Mouse (Mus musculus) CH12.LX (cell line): ENCODE measurements around the gene Ccdc185. TPM values are rescaled to one million over a fixed set of nuclear protein-coding genes. Genes with fewer than 3 reads are reported as not detected.

Source experiments
- DNase-seq: peaks from one replicate; pipeline ENCODE4 v3.0.0-alpha.2; 2013; ENCODE audit errors: extremely low read depth
- H3K27ac ChIP-seq: 2 replicates; pipeline ENCODE4 v1.5.1; 2012; ENCODE audit warnings: low read depth, mild to moderate bottlenecking, control low read depth, moderate library complexity; ENCODE audit not compliant: insufficient read depth
- H3K27me3 ChIP-seq: replicated peaks from 2 replicates; pipeline ENCODE3; 2012; ENCODE audit warnings: inconsistent platforms
- H3K36me3 ChIP-seq, 2 experiments: replicated peaks in 1 of 2; 2 replicates each; pipeline versions ENCODE3 to v1.6.1; 2012; ENCODE audit warnings: inconsistent platforms in 1 of 2, low read length in 1 of 2, mild to moderate bottlenecking in 1 of 2, mixed read lengths in 1 of 2, moderate library complexity in 1 of 2; ENCODE audit not compliant: control insufficient read depth in 1 of 2, insufficient read depth in 1 of 2
- H3K4me1 ChIP-seq, 2 experiments: 2 replicates each; pipeline ENCODE4 v1.6.1; 2012; ENCODE audit warnings: inconsistent platforms in 1 of 2, moderate library complexity in 1 of 2; ENCODE audit not compliant: insufficient read depth in 2 of 2, control insufficient read depth in 1 of 2
- H3K4me2 ChIP-seq: 2 replicates; pipeline ENCODE4 v1.6.1; 2012; ENCODE audit warnings: low read depth, mild to moderate bottlenecking, control low read depth; ENCODE audit not compliant: poor library complexity, insufficient read depth, severe bottlenecking
- H3K4me3 ChIP-seq, 3 experiments: fragments of 150-350 bp in 1 of 3; sonication (generic) in 1 of 3; replicated peaks in 1 of 3; 2 replicates each; pipeline versions ENCODE3 to v1.5.1; 2011 to 2012; ENCODE audit warnings: low read depth in 2 of 3, low read length in 2 of 3, mild to moderate bottlenecking in 2 of 3, moderate library complexity in 2 of 3, control low read depth in 1 of 3, improper control_type of control experiment in 1 of 3, inconsistent platforms in 1 of 3, mixed read lengths in 1 of 3; ENCODE audit not compliant: poor library complexity in 1 of 3
- H3K79me2 ChIP-seq: replicated peaks from 2 replicates; pipeline ENCODE4 v1.6.1; 2012; ENCODE audit warnings: mild to moderate bottlenecking, moderate library complexity; ENCODE audit not compliant: control insufficient read depth, poor library complexity, insufficient read depth, severe bottlenecking; ENCODE audit errors: extremely low read depth
- H3K9ac ChIP-seq: 2 replicates; pipeline ENCODE4 v1.6.1; 2012; ENCODE audit warnings: low read depth, mild to moderate bottlenecking, control low read depth, moderate library complexity; ENCODE audit not compliant: insufficient read depth
- H3K9me3 ChIP-seq: replicated peaks from 2 replicates; pipeline ENCODE3; 2012; ENCODE audit warnings: low read length, inconsistent platforms, mixed read lengths
- BHLHE40 ChIP-seq: IDR thresholded peaks from 2 replicates; pipeline ENCODE4 v1.6.1; 2011; ENCODE audit warnings: mild to moderate bottlenecking, low read depth, low read length, improper control_type of control experiment
- CHD1 ChIP-seq: IDR thresholded peaks from 2 replicates; pipeline ENCODE4 v1.6.1; 2012; ENCODE audit warnings: low read depth, low read length, improper control_type of control experiment, inconsistent platforms
- CTCF ChIP-seq, 2 experiments: IDR thresholded peaks in 1 of 2; conservative IDR thresholded peaks in 1 of 2; 2 replicates each; pipeline ENCODE4 v1.5.1; 2011 to 2012; ENCODE audit warnings: low read depth in 2 of 2, low read length in 2 of 2, improper control_type of control experiment in 1 of 2, inconsistent platforms in 1 of 2, mild to moderate bottlenecking in 1 of 2, moderate library complexity in 1 of 2
- ELF1 ChIP-seq: IDR thresholded peaks from 2 replicates; pipeline ENCODE4 v1.6.1; 2014; ENCODE audit warnings: low read depth, mild to moderate bottlenecking, inconsistent platforms, low read length, improper control_type of control experiment
- EP300 ChIP-seq: IDR thresholded peaks from 2 replicates; pipeline ENCODE4 v1.6.1; 2011; ENCODE audit warnings: low read length, improper control_type of control experiment
- ETS1 ChIP-seq: conservative IDR thresholded peaks from 2 replicates; pipeline ENCODE4 v1.6.1; 2012; ENCODE audit warnings: low read depth, mild to moderate bottlenecking, inconsistent platforms, low read length, improper control_type of control experiment, moderate library complexity
- GABPA ChIP-seq: IDR thresholded peaks from 2 replicates; pipeline ENCODE4 v1.6.1; 2012; ENCODE audit warnings: low read depth, low read length, improper control_type of control experiment, inconsistent platforms; ENCODE audit not compliant: insufficient replicate concordance
- IRF4 ChIP-seq: IDR thresholded peaks from 2 replicates; pipeline ENCODE4 v1.6.1; 2014; ENCODE audit warnings: low read depth, mild to moderate bottlenecking, inconsistent platforms, low read length, improper control_type of control experiment
- JUND ChIP-seq: conservative IDR thresholded peaks from 2 replicates; pipeline ENCODE4 v1.6.1; 2011; ENCODE audit warnings: low read depth, low read length, improper control_type of control experiment
- KAT2A ChIP-seq: IDR thresholded peaks from 2 replicates; pipeline ENCODE4 v1.6.1; 2012; ENCODE audit warnings: low read length, improper control_type of control experiment, inconsistent platforms; ENCODE audit not compliant: insufficient replicate concordance
- MAFK ChIP-seq: IDR thresholded peaks from 2 replicates; pipeline ENCODE4 v1.6.1; 2011; ENCODE audit warnings: low read length, improper control_type of control experiment; ENCODE audit not compliant: insufficient replicate concordance
- MAX ChIP-seq: IDR thresholded peaks from 2 replicates; pipeline ENCODE4 v1.6.1; 2011; ENCODE audit warnings: low read length, improper control_type of control experiment
- MYC ChIP-seq: IDR thresholded peaks from 2 replicates; pipeline ENCODE4 v1.6.1; 2011; ENCODE audit warnings: low read depth, mild to moderate bottlenecking, improper control_type of control experiment, low read length
- NELFE ChIP-seq: IDR thresholded peaks from 2 replicates; pipeline ENCODE4 v1.6.1; 2011; ENCODE audit warnings: low read depth, low read length, improper control_type of control experiment
- PAX5 ChIP-seq: IDR thresholded peaks from 2 replicates; pipeline ENCODE4 v1.6.1; 2012; ENCODE audit warnings: low read length, inconsistent platforms, mixed read lengths
- RAD21 ChIP-seq: IDR thresholded peaks from 2 replicates; pipeline ENCODE4 v1.6.1; 2011; ENCODE audit warnings: low read depth, mild to moderate bottlenecking, low read length, improper control_type of control experiment, moderate library complexity
- RCOR1 ChIP-seq: conservative IDR thresholded peaks from 2 replicates; pipeline ENCODE4 v1.6.1; 2012; ENCODE audit warnings: low read depth, mild to moderate bottlenecking, inconsistent platforms, low read length, improper control_type of control experiment
- SMC3 ChIP-seq: IDR thresholded peaks from 2 replicates; pipeline ENCODE4 v1.6.1; 2011; ENCODE audit warnings: low read depth, low read length, improper control_type of control experiment
- TBP ChIP-seq: conservative IDR thresholded peaks from 2 replicates; pipeline ENCODE4 v1.6.1; 2011; ENCODE audit warnings: low read depth, low read length, improper control_type of control experiment
- TCF12 ChIP-seq: IDR thresholded peaks from 2 replicates; pipeline ENCODE4 v1.6.1; 2014; ENCODE audit warnings: low read depth, mild to moderate bottlenecking, inconsistent platforms, low read length, improper control_type of control experiment
- ZKSCAN1 ChIP-seq: IDR thresholded peaks from 2 replicates; pipeline ENCODE4 v1.6.1; 2012; ENCODE audit warnings: low read depth, inconsistent platforms, low read length, improper control_type of control experiment, borderline replicate concordance
- ZNF384 ChIP-seq: IDR thresholded peaks from 2 replicates; pipeline ENCODE4 v1.6.1; 2012; ENCODE audit warnings: low read depth, low read length, improper control_type of control experiment, inconsistent platforms
- dilution Hi-C: fragments of 300-500 bp; cut with MboI; formaldehyde crosslinking; loops from 2 replicates; pipeline ENCODE4 v1.14.3; 2020; ENCODE audit warnings: low sequenced_read_pairs; ENCODE audit not compliant: extremely low pct_unique_long_range_greater_than_20kb, extremely low pct_ligation_motif_present
- in situ Hi-C: fragments of 300-500 bp; cut with MboI; formaldehyde crosslinking; loops from 3 replicates; pipeline ENCODE4 v1.14.3; 2019; ENCODE audit warnings: low sequenced_read_pairs, low pct_ligation_motif_present, low pct_unique_long_range_greater_than_20kb, mixed read lengths
- polyA plus RNA-seq: library from polyadenylated mRNA; unstranded; fragments of >175 nt; gene quantifications from 2 replicates; pipeline ENCODE4 v1.2.1, GENCODE M21; 2012; ENCODE audit warnings: low read depth; ENCODE audit not compliant: insufficient read length
- total RNA-seq, 2 experiments: library from RNA; depleted of rRNA; stranded (reverse); fragments of 300-350 nt in 1 of 2; fragments of >200 nt in 1 of 2; gene quantifications; 2 replicates each; pipeline ENCODE4 v1.2.3; 2012 to 2014

Ccdc185 gene
- total and polyA plus RNA-seq, 3 experiments = not detected

- H3K9ac ChIP-seq = no peak overlapping the region
- TF ChIP-seq JUND (no peak), SMC3 (peak; percentile 41; the same call in 1 of the 2 replicates), RAD21 (peak; percentile 35), TCF12 (peak; percentile 5; the same call in 1 of the 2 replicates), CTCF (conservative IDR thresholded peaks at IDR 0.05 in 1 of 2, IDR thresholded peaks at IDR 0.05 in 1 of 2; ENCODE audit: low read depth in 2 of 2, low read length in 2 of 2) (peak in 1 of 2 experiments; percentile 64; a peak in 2 of 4 replicates), BHLHE40 (no peak), NELFE (no peak), ZKSCAN1 (no peak), ETS1 (peak; percentile 24; the same call in 1 of the 2 replicates)
- no peak overlapping the region for H3K27ac ChIP-seq
- peaks cover 0 to 35% of the 10 kb centered on the region in 2 experiments; a peak in 2 of 4 replicates for H3K4me1 ChIP-seq
- in situ Hi-C loops = loop anchor here (25.0 kb wide), 1 partner anchor 230 kb away; the partner anchor contains the start of gene Capn8
- H3K4me3 ChIP-seq = no peak overlapping the region
- dilution Hi-C loops = no loop called here
- DNase-seq = peak; percentile 93
- H3K79me2 ChIP-seq = no peaks in the 10 kb centered on the region
- H3K36me3 ChIP-seq = no peaks in the 10 kb centered on the region
- H3K27me3 ChIP-seq = no peaks in the 10 kb centered on the region
- peak overlapping the region; percentile 35; the same call in 1 of the 2 replicates for H3K4me2 ChIP-seq
- H3K9me3 ChIP-seq = no peaks in the 10 kb centered on the region
Observed at GRCm38 (mm10) chr1:182792521-182793071, 43.6 kb upstream of the Ccdc185 start.

GRCm38 (mm10) chr1:182788896-182789295 is 39.9 kb upstream of the Ccdc185 start:
- dilution Hi-C loops (no loop called here), in situ Hi-C loops (loop anchor here (25.0 kb wide), 1 partner anchor 227 kb away; the partner anchor contains the start of gene Capn8)
- no peak overlapping the region for H3K9ac ChIP-seq
- H3K79me2 ChIP-seq = no peaks in the 10 kb centered on the region
- no peaks in the 10 kb centered on the region for H3K9me3 ChIP-seq
- H3K4me3 ChIP-seq = no peak overlapping the region
- H3K27me3 ChIP-seq = no peaks in the 10 kb centered on the region
- no peak for DNase-seq
- TF ChIP-seq PAX5 = no peak
- TF ChIP-seq JUND = no peak
- TF ChIP-seq SMC3 = no peak
- no peak for TF ChIP-seq EP300
- no peak for TF ChIP-seq TBP
- no peak for TF ChIP-seq CHD1
- TF ChIP-seq MAX = no peak
- no peak for TF ChIP-seq ELF1
- no peak for TF ChIP-seq ZNF384
- TF ChIP-seq GABPA = no peak
- no peak for TF ChIP-seq RAD21
- no peak for TF ChIP-seq MYC
- no peak for TF ChIP-seq RCOR1
- no peak for TF ChIP-seq CTCF (conservative IDR thresholded peaks at IDR 0.05 in 1 of 2, IDR thresholded peaks at IDR 0.05 in 1 of 2; ENCODE audit: low read depth in 2 of 2, low read length in 2 of 2)
- TF ChIP-seq KAT2A = no peak
- no peak for TF ChIP-seq ETS1
- TF ChIP-seq IRF4 = no peak
- TF ChIP-seq MAFK = no peak
- H3K4me2 ChIP-seq = no peak overlapping the region
- H3K36me3 ChIP-seq = no peaks in the 10 kb centered on the region
- H3K27ac ChIP-seq = no peak overlapping the region
- H3K4me1 ChIP-seq = peaks cover 0 to 32% of the 10 kb centered on the region in 2 experiments; a peak in 2 of 4 replicates
